Mouse (Mus musculus) megakaryocyte, embryonic 14.5 days (primary cell): ENCODE measurements around the gene Kcnh1.

Experiments used
- FLI1 ChIP-seq: IDR thresholded peaks from 2 replicates; pipeline ENCODE4 v1.6.1; 2012; ENCODE audit warnings: low read length, inconsistent platforms, mixed read lengths
- GATA1 ChIP-seq: IDR thresholded peaks from 3 replicates; pipeline ENCODE4 v1.6.1; 2012; ENCODE audit warnings: mixed read lengths, low read length, inconsistent platforms, borderline replicate concordance

- no peak for TF ChIP-seq GATA1
- no peak for TF ChIP-seq FLI1
These were observed 216.0 kb downstream of the Kcnh1 start for GRCm38 (mm10) chr1:192406589-192406988.
